Mouse (Mus musculus) CH12.LX (cell line): ENCODE results near the gene Gm17581. TPM values are rescaled to one million over a fixed set of nuclear protein-coding genes. Genes with fewer than 3 reads are reported as not detected.

Experiments
- DNase-seq: peaks from one replicate; pipeline ENCODE4 v3.0.0-alpha.2; 2013; ENCODE audit errors: extremely low read depth
- H3K27ac ChIP-seq: 2 replicates; pipeline ENCODE4 v1.5.1; 2012; ENCODE audit warnings: low read depth, mild to moderate bottlenecking, control low read depth, moderate library complexity; ENCODE audit not compliant: insufficient read depth
- H3K27me3 ChIP-seq: replicated peaks from 2 replicates; pipeline ENCODE3; 2012; ENCODE audit warnings: inconsistent platforms
- H3K36me3 ChIP-seq, 2 experiments: replicated peaks in 1 of 2; 2 replicates each; pipeline versions ENCODE3 to v1.6.1; 2012; ENCODE audit warnings: inconsistent platforms in 1 of 2, low read length in 1 of 2, mild to moderate bottlenecking in 1 of 2, mixed read lengths in 1 of 2, moderate library complexity in 1 of 2; ENCODE audit not compliant: control insufficient read depth in 1 of 2, insufficient read depth in 1 of 2
- H3K4me1 ChIP-seq, 2 experiments: 2 replicates each; pipeline ENCODE4 v1.6.1; 2012; ENCODE audit warnings: inconsistent platforms in 1 of 2, moderate library complexity in 1 of 2; ENCODE audit not compliant: insufficient read depth in 2 of 2, control insufficient read depth in 1 of 2
- H3K4me2 ChIP-seq: 2 replicates; pipeline ENCODE4 v1.6.1; 2012; ENCODE audit warnings: low read depth, mild to moderate bottlenecking, control low read depth; ENCODE audit not compliant: poor library complexity, insufficient read depth, severe bottlenecking
- H3K4me3 ChIP-seq, 3 experiments: fragments of 150-350 bp in 1 of 3; sonication (generic) in 1 of 3; replicated peaks in 1 of 3; 2 replicates each; pipeline versions ENCODE3 to v1.5.1; 2011 to 2012; ENCODE audit warnings: low read depth in 2 of 3, low read length in 2 of 3, mild to moderate bottlenecking in 2 of 3, moderate library complexity in 2 of 3, control low read depth in 1 of 3, improper control_type of control experiment in 1 of 3, inconsistent platforms in 1 of 3, mixed read lengths in 1 of 3; ENCODE audit not compliant: poor library complexity in 1 of 3
- H3K79me2 ChIP-seq: replicated peaks from 2 replicates; pipeline ENCODE4 v1.6.1; 2012; ENCODE audit warnings: mild to moderate bottlenecking, moderate library complexity; ENCODE audit not compliant: control insufficient read depth, poor library complexity, insufficient read depth, severe bottlenecking; ENCODE audit errors: extremely low read depth
- H3K9ac ChIP-seq: 2 replicates; pipeline ENCODE4 v1.6.1; 2012; ENCODE audit warnings: low read depth, mild to moderate bottlenecking, control low read depth, moderate library complexity; ENCODE audit not compliant: insufficient read depth
- H3K9me3 ChIP-seq: replicated peaks from 2 replicates; pipeline ENCODE3; 2012; ENCODE audit warnings: low read length, inconsistent platforms, mixed read lengths
- BHLHE40 ChIP-seq: IDR thresholded peaks from 2 replicates; pipeline ENCODE4 v1.6.1; 2011; ENCODE audit warnings: mild to moderate bottlenecking, low read depth, low read length, improper control_type of control experiment
- CHD1 ChIP-seq: IDR thresholded peaks from 2 replicates; pipeline ENCODE4 v1.6.1; 2012; ENCODE audit warnings: low read depth, low read length, improper control_type of control experiment, inconsistent platforms
- CHD2 ChIP-seq: IDR thresholded peaks from 2 replicates; pipeline ENCODE4 v1.6.1; 2011; ENCODE audit warnings: low read length, improper control_type of control experiment
- E2F4 ChIP-seq: IDR thresholded peaks from 2 replicates; pipeline ENCODE4 v1.6.1; 2011; ENCODE audit warnings: low read depth, low read length, improper control_type of control experiment; ENCODE audit not compliant: insufficient replicate concordance
- ELF1 ChIP-seq: IDR thresholded peaks from 2 replicates; pipeline ENCODE4 v1.6.1; 2014; ENCODE audit warnings: low read depth, mild to moderate bottlenecking, inconsistent platforms, low read length, improper control_type of control experiment
- ETS1 ChIP-seq: conservative IDR thresholded peaks from 2 replicates; pipeline ENCODE4 v1.6.1; 2012; ENCODE audit warnings: low read depth, mild to moderate bottlenecking, inconsistent platforms, low read length, improper control_type of control experiment, moderate library complexity
- HCFC1 ChIP-seq: IDR thresholded peaks from 2 replicates; pipeline ENCODE4 v1.6.1; 2012; ENCODE audit warnings: low read depth, mild to moderate bottlenecking, inconsistent platforms, low read length, improper control_type of control experiment
- IRF4 ChIP-seq: IDR thresholded peaks from 2 replicates; pipeline ENCODE4 v1.6.1; 2014; ENCODE audit warnings: low read depth, mild to moderate bottlenecking, inconsistent platforms, low read length, improper control_type of control experiment
- JUN ChIP-seq: IDR thresholded peaks from 2 replicates; pipeline ENCODE4 v1.6.1; 2011; ENCODE audit warnings: low read depth, mild to moderate bottlenecking, low read length, improper control_type of control experiment, moderate library complexity; ENCODE audit not compliant: insufficient read depth
- JUND ChIP-seq: conservative IDR thresholded peaks from 2 replicates; pipeline ENCODE4 v1.6.1; 2011; ENCODE audit warnings: low read depth, low read length, improper control_type of control experiment
- MAZ ChIP-seq: IDR thresholded peaks from 2 replicates; pipeline ENCODE4 v1.6.1; 2012; ENCODE audit warnings: low read depth, mild to moderate bottlenecking, inconsistent platforms, low read length, improper control_type of control experiment, moderate library complexity
- MEF2A ChIP-seq: IDR thresholded peaks from 2 replicates; pipeline ENCODE4 v1.6.1; 2014; ENCODE audit warnings: low read depth, mild to moderate bottlenecking, inconsistent platforms, low read length, improper control_type of control experiment, borderline replicate concordance
- MXI1 ChIP-seq: IDR thresholded peaks from 2 replicates; pipeline ENCODE4 v1.6.1; 2011; ENCODE audit warnings: mild to moderate bottlenecking, low read depth, low read length, improper control_type of control experiment
- MYC ChIP-seq: IDR thresholded peaks from 2 replicates; pipeline ENCODE4 v1.6.1; 2011; ENCODE audit warnings: low read depth, mild to moderate bottlenecking, improper control_type of control experiment, low read length
- PAX5 ChIP-seq: IDR thresholded peaks from 2 replicates; pipeline ENCODE4 v1.6.1; 2012; ENCODE audit warnings: low read length, inconsistent platforms, mixed read lengths
- POLR2A ChIP-seq: IDR thresholded peaks from 2 replicates; pipeline ENCODE4 v1.6.1; 2011; ENCODE audit warnings: low read depth, mild to moderate bottlenecking, improper control_type of control experiment, low read length
- POLR2AphosphoS2 ChIP-seq: IDR thresholded peaks from 2 replicates; pipeline ENCODE4 v1.6.1; 2011; ENCODE audit warnings: low read depth, low read length, improper control_type of control experiment
- RAD21 ChIP-seq: IDR thresholded peaks from 2 replicates; pipeline ENCODE4 v1.6.1; 2011; ENCODE audit warnings: low read depth, mild to moderate bottlenecking, low read length, improper control_type of control experiment, moderate library complexity
- RCOR1 ChIP-seq: conservative IDR thresholded peaks from 2 replicates; pipeline ENCODE4 v1.6.1; 2012; ENCODE audit warnings: low read depth, mild to moderate bottlenecking, inconsistent platforms, low read length, improper control_type of control experiment
- SIN3A ChIP-seq: IDR thresholded peaks from 2 replicates; pipeline ENCODE4 v1.6.1; 2012; ENCODE audit warnings: low read length, improper control_type of control experiment, inconsistent platforms
- TCF12 ChIP-seq: IDR thresholded peaks from 2 replicates; pipeline ENCODE4 v1.6.1; 2014; ENCODE audit warnings: low read depth, mild to moderate bottlenecking, inconsistent platforms, low read length, improper control_type of control experiment
- UBTF ChIP-seq: IDR thresholded peaks from 2 replicates; pipeline ENCODE4 v1.6.1; 2012; ENCODE audit warnings: low read depth, mild to moderate bottlenecking, inconsistent platforms, low read length, improper control_type of control experiment, moderate library complexity
- USF1 ChIP-seq: IDR thresholded peaks from 2 replicates; pipeline ENCODE4 v1.6.1; 2014; ENCODE audit warnings: low read depth, mild to moderate bottlenecking, inconsistent platforms, low read length, improper control_type of control experiment
- USF2 ChIP-seq: conservative IDR thresholded peaks from 2 replicates; pipeline ENCODE4 v1.6.1; 2011; ENCODE audit warnings: low read depth, low read length, improper control_type of control experiment
- ZC3H11A ChIP-seq: IDR thresholded peaks from 2 replicates; pipeline ENCODE4 v1.6.1; 2012; ENCODE audit warnings: low read depth, mild to moderate bottlenecking, inconsistent platforms, low read length, improper control_type of control experiment
- ZKSCAN1 ChIP-seq: IDR thresholded peaks from 2 replicates; pipeline ENCODE4 v1.6.1; 2012; ENCODE audit warnings: low read depth, inconsistent platforms, low read length, improper control_type of control experiment, borderline replicate concordance
- ZMIZ1 ChIP-seq: IDR thresholded peaks from 2 replicates; pipeline ENCODE4 v1.6.1; 2012; ENCODE audit warnings: low read depth, mild to moderate bottlenecking, inconsistent platforms, low read length, improper control_type of control experiment
- ZNF384 ChIP-seq: IDR thresholded peaks from 2 replicates; pipeline ENCODE4 v1.6.1; 2012; ENCODE audit warnings: low read depth, low read length, improper control_type of control experiment, inconsistent platforms
- dilution Hi-C: fragments of 300-500 bp; cut with MboI; formaldehyde crosslinking; loops from 2 replicates; pipeline ENCODE4 v1.14.3; 2020; ENCODE audit warnings: low sequenced_read_pairs; ENCODE audit not compliant: extremely low pct_unique_long_range_greater_than_20kb, extremely low pct_ligation_motif_present
- in situ Hi-C: fragments of 300-500 bp; cut with MboI; formaldehyde crosslinking; loops from 3 replicates; pipeline ENCODE4 v1.14.3; 2019; ENCODE audit warnings: low sequenced_read_pairs, low pct_ligation_motif_present, low pct_unique_long_range_greater_than_20kb, mixed read lengths
- polyA plus RNA-seq: library from polyadenylated mRNA; unstranded; fragments of >175 nt; gene quantifications from 2 replicates; pipeline ENCODE4 v1.2.1, GENCODE M21; 2012; ENCODE audit warnings: low read depth; ENCODE audit not compliant: insufficient read length
- total RNA-seq, 2 experiments: library from RNA; depleted of rRNA; stranded (reverse); fragments of 300-350 nt in 1 of 2; fragments of >200 nt in 1 of 2; gene quantifications; 2 replicates each; pipeline ENCODE4 v1.2.3; 2012 to 2014

Gm17581 gene
- total and polyA plus RNA-seq, 3 experiments = not detected

- Histone ChIP-seq H3K36me3 (no peaks in the 10 kb centered on the region), H3K27ac (no peak overlapping the region), H3K9me3 (peaks cover 5% of the 10 kb centered on the region), H3K4me1 (peaks cover 5 to 6% of the 10 kb centered on the region in 2 experiments), H3K4me3 (no peak overlapping the region), H3K79me2 (no peaks in the 10 kb centered on the region), H3K9ac (no peak overlapping the region), H3K4me2 (no peak overlapping the region), H3K27me3 (peaks cover 65% of the 10 kb centered on the region)
- in situ Hi-C loops (no loop called here), dilution Hi-C loops (no loop called here)
- TF ChIP-seq ZC3H11A = no peak
- TF ChIP-seq ZKSCAN1 = no peak
- no peak for TF ChIP-seq ETS1
- no peak for TF ChIP-seq USF1
- no peak for TF ChIP-seq CHD1
- no peak for TF ChIP-seq MAZ
- TF ChIP-seq SIN3A = no peak
- TF ChIP-seq JUND = no peak
- TF ChIP-seq BHLHE40 = no peak
- TF ChIP-seq POLR2A = no peak
- TF ChIP-seq TCF12 = no peak
- no peak for TF ChIP-seq JUN
- TF ChIP-seq ZNF384 = no peak
- no peak for TF ChIP-seq USF2
- no peak for TF ChIP-seq MEF2A
- TF ChIP-seq MXI1 = no peak
- no peak for DNase-seq
These were observed 42.0 kb upstream of the Gm17581 start for GRCm38 (mm10) chr2:155777688-155777985.

- DNase-seq = no peak
- no peak overlapping the region for H3K9ac ChIP-seq
- H3K27me3 ChIP-seq = peaks cover 68% of the 10 kb centered on the region
- no peaks in the 10 kb centered on the region for H3K79me2 ChIP-seq
- H3K27ac ChIP-seq = no peak overlapping the region
- H3K4me3 ChIP-seq = no peak overlapping the region
- H3K9me3 ChIP-seq = peaks cover 5% of the 10 kb centered on the region
- in situ Hi-C loops (no loop called here), dilution Hi-C loops (no loop called here)
- TF ChIP-seq MYC = no peak
- TF ChIP-seq ZKSCAN1 = no peak
- TF ChIP-seq CHD2 = no peak
- TF ChIP-seq MAZ = no peak
- TF ChIP-seq MXI1 = no peak
- TF ChIP-seq RAD21 = no peak
- TF ChIP-seq PAX5 = no peak
- no peak for TF ChIP-seq IRF4
- no peak for TF ChIP-seq ZMIZ1
- TF ChIP-seq E2F4 = no peak
- TF ChIP-seq HCFC1 = no peak
- TF ChIP-seq TCF12 = no peak
- no peak for TF ChIP-seq ELF1
- TF ChIP-seq RCOR1 = no peak
- no peak for TF ChIP-seq POLR2AphosphoS2
- TF ChIP-seq UBTF = no peak
- TF ChIP-seq ZNF384 = no peak
- no peak for TF ChIP-seq USF2
- no peak for TF ChIP-seq SIN3A
- TF ChIP-seq CHD1 = no peak
- peaks cover 5 to 6% of the 10 kb centered on the region in 2 experiments for H3K4me1 ChIP-seq
- H3K4me2 ChIP-seq = no peak overlapping the region
- no peaks in the 10 kb centered on the region for H3K36me3 ChIP-seq
These were observed 41.4 kb upstream of the Gm17581 start for GRCm38 (mm10) chr2:155776824-155777687.
